Mouse (Mus musculus) thymus, postnatal 10 days (tissue): ENCODE results near the gene Rnaseh2a.

ENCODE experiments used
- DNase-seq, 2 experiments: peaks; one replicate each; pipeline ENCODE4 v3.0.0; 2021; ENCODE audit warnings: low spot score in 2 of 2

Gene Rnaseh2a

DNA sequence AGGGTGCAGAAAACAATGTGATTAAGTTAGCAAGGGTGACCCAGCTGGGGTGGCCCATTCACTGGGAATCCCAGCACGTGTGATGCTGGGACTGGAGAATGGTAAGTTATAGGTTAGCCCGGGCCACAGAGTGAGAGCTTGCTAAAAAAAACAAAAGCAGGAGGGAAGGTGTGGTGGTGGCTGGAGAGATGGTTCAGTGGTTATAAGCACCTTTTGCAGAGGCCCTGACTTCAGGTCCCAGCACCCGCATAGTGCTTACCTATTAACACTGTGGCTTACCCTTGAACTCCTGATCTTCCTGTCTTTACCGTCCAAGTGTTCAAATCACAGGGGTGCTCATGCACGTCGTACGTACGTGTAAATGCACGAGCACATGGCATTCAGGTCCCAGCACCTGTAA lies 62.5 kb downstream of the Rnaseh2a start:
- DNase-seq: no peak
